Comparison of ENCODE assay signal across 14 mouse cellular contexts in genomic region chr8:111449671-111450070, GRCm38 (mm10). TPM values are rescaled to one million over a fixed set of nuclear protein-coding genes. Genes with fewer than 3 reads are reported as not detected.
DNase-seq lines count a peak whose midpoint lies in the region; ATAC-seq and TF ChIP-seq lines count a peak whose summit lies in the region.
"Had no signal": no experiment of that assay in that cellular context is flagged by ENCODE, and none has a peak within 500 bp of the region (broad histone marks: within the 10 kb centered on the region; RNA-seq: fewer than 3 reads in every experiment).

No protein-coding gene starts in this region.

- 20% methylated on average over 4 of the region's 4 CpGs for WGBS in heart, adult 2 months
- WGBS in heart, embryonic 10.5 days: 51% methylated on average over 4 of the region's 4 CpGs
- WGBS in heart, embryonic 11.5 days (ENCODE audit: insufficient replicate concordance): 54% methylated on average over 4 of the region's 4 CpGs

- no peaks in the 10 kb centered on the region for H3K79me2 ChIP-seq in heart, adult 2 months (replicated peaks; ENCODE audit: control insufficient read depth, insufficient read depth, low read length)
- no peaks in the 10 kb centered on the region for H3K79me2 ChIP-seq in MEL (ENCODE audit: control insufficient read depth, insufficient read depth, low read length, poor library complexity)

- intact Hi-C loops in heart, adult 2 months (cut with DNase I): no loop called here

- H3K4me3 ChIP-seq in heart, adult 2 months: no peak overlapping the region
- no peak overlapping the region for H3K4me3 ChIP-seq in heart, embryonic 10.5 days
- H3K4me3 ChIP-seq in MEL (ENCODE audit: control insufficient read depth in 1 of 2, insufficient read depth in 1 of 2, low read depth in 2 of 2, low read length in 2 of 2): no peak overlapping the region
- H3K4me3 ChIP-seq in heart, embryonic 11.5 days (ENCODE audit: low read depth, low read length): no peak overlapping the region
- H3K4me3 ChIP-seq: forebrain, embryonic 13.5 days had no signal

- H3K9me3 ChIP-seq in heart, embryonic 10.5 days: no peaks in the 10 kb centered on the region
- H3K9me3 ChIP-seq in MEL (replicated peaks; ENCODE audit: insufficient read depth, low read length): no peaks in the 10 kb centered on the region
- no peaks in the 10 kb centered on the region for H3K9me3 ChIP-seq in heart, embryonic 11.5 days (replicated peaks; ENCODE audit: control insufficient read depth, low read length)
- H3K9me3 ChIP-seq: forebrain, embryonic 13.5 days; G1E had no signal

- no peak for TF ChIP-seq RAD21 in MEL (IDR thresholded peaks at IDR 0.05; ENCODE audit: low read depth, low read length)

- no peak for DNase-seq in heart, adult 2 months
- DNase-seq in heart, embryonic 10.5 days (ENCODE audit: low spot score): no peak
- DNase-seq in MEL (ENCODE audit: low read depth, low spot score): peak; percentile 8
- DNase-seq in lung, postnatal 25 days (ENCODE audit: low spot score): peak; percentile 51
- no peak for DNase-seq in spleen, adult 12 weeks (ENCODE audit: low spot score)
- DNase-seq in layer of hippocampus, adult 11-12 months (ENCODE audit: low spot score): no peak
- DNase-seq in cerebellum, postnatal 36 days: no peak
- DNase-seq: cerebellum, adult 18-20 months; midbrain, embryonic 14.5 days had no signal

- TF ChIP-seq EP300 in heart, adult 2 months (IDR thresholded peaks at IDR 0.05; ENCODE audit: insufficient read depth, low read depth, low read length): no peak
- TF ChIP-seq EP300 in MEL (IDR thresholded peaks at IDR 0.05; ENCODE audit: low read depth in 1 of 2, low read length in 2 of 2): no peak

- peaks cover 7% of the 10 kb centered on the region for H3K4me1 ChIP-seq in heart, adult 2 months (ENCODE audit: control insufficient read depth, insufficient read depth, low read length)
- H3K4me1 ChIP-seq in heart, embryonic 10.5 days: peaks cover 13% of the 10 kb centered on the region
- peaks cover 3 to 13% of the 10 kb centered on the region in 2 experiments; a peak in 3 of 4 replicates for H3K4me1 ChIP-seq in MEL (ENCODE audit: control insufficient read depth in 1 of 2, insufficient read depth in 2 of 2, low read length in 2 of 2)
- H3K4me1 ChIP-seq in heart, embryonic 11.5 days (ENCODE audit: control insufficient read depth, insufficient read depth, low read length): peaks cover 13% of the 10 kb centered on the region
- H3K4me1 ChIP-seq: forebrain, embryonic 13.5 days had no signal

- no peak for TF ChIP-seq POLR2A in heart, adult 2 months (IDR thresholded peaks at IDR 0.05; ENCODE audit: insufficient read depth, low read depth, low read length)
- no peak for TF ChIP-seq POLR2A in MEL (IDR thresholded peaks at IDR 0.05; ENCODE audit: control insufficient read depth in 1 of 2, insufficient read depth in 1 of 2, low read depth in 1 of 2, low read length in 2 of 2, poor library complexity in 1 of 2)

- H3K4me2 ChIP-seq in heart, embryonic 11.5 days: no peak overlapping the region
- H3K4me2 ChIP-seq: forebrain, embryonic 13.5 days had no signal

- ATAC-seq in heart, embryonic 11.5 days (replicated peaks; ENCODE audit: insufficient number of reproducible peaks, low FRiP score, low TSS enrichment): no peak
- ATAC-seq: forebrain, embryonic 13.5 days had no signal

- no peak for TF ChIP-seq CTCF in heart, adult 2 months (IDR thresholded peaks at IDR 0.05)
- no peak for TF ChIP-seq CTCF in MEL (IDR thresholded peaks at IDR 0.05 in 2 of 3, conservative IDR thresholded peaks at IDR 0.05 in 1 of 3; ENCODE audit: control insufficient read depth in 1 of 3, insufficient read depth in 1 of 3, low read depth in 2 of 3, low read length in 3 of 3, poor library complexity in 1 of 3, severe bottlenecking in 1 of 3)

- no peaks in the 10 kb centered on the region for H3K27me3 ChIP-seq in heart, adult 2 months (ENCODE audit: control insufficient read depth, insufficient read depth, low read length)
- H3K27me3 ChIP-seq in heart, embryonic 10.5 days (ENCODE audit: insufficient read depth, poor library complexity, severe bottlenecking): no peaks in the 10 kb centered on the region
- H3K27me3 ChIP-seq in MEL (ENCODE audit: control insufficient read depth in 1 of 2, insufficient read depth in 2 of 2, low read length in 2 of 2): no peaks in the 10 kb centered on the region
- H3K27me3 ChIP-seq in heart, embryonic 11.5 days (ENCODE audit: control insufficient read depth, insufficient read depth, low read length): no peaks in the 10 kb centered on the region
- H3K27me3 ChIP-seq: forebrain, embryonic 13.5 days had no signal

- H3K36me3 ChIP-seq in heart, adult 2 months (ENCODE audit: control insufficient read depth, insufficient read depth, low read length): no peaks in the 10 kb centered on the region; the same call in 1 of the 2 replicates
- peaks cover 22% of the 10 kb centered on the region; the same call in 1 of the 2 replicates for H3K36me3 ChIP-seq in heart, embryonic 10.5 days
- peaks cover 5 to 7% of the 10 kb centered on the region in 2 experiments for H3K36me3 ChIP-seq in MEL (ENCODE audit: control insufficient read depth in 1 of 2, insufficient read depth in 2 of 2, low read length in 2 of 2)
- no peaks in the 10 kb centered on the region for H3K36me3 ChIP-seq in heart, embryonic 11.5 days (ENCODE audit: control insufficient read depth, insufficient read depth, low read length)

- H3K27ac ChIP-seq in heart, adult 2 months: peak overlapping the region; percentile 59
- H3K27ac ChIP-seq in heart, embryonic 10.5 days: no peak overlapping the region
- no peak overlapping the region for H3K27ac ChIP-seq in MEL (ENCODE audit: control insufficient read depth, low read depth, low read length)
- 0 out of 2 replicates have a peak overlapping the region, but pooled peaks have one; percentile 15 for H3K27ac ChIP-seq in heart, embryonic 11.5 days (ENCODE audit: low read depth, low read length)
- H3K27ac ChIP-seq: forebrain, embryonic 13.5 days; stomach, postnatal 0 days had no signal

- H3K9ac ChIP-seq in heart, adult 2 months (ENCODE audit: low read depth, low read length): no peak overlapping the region
- H3K9ac ChIP-seq in MEL (ENCODE audit: control insufficient read depth, low read depth, low read length, poor library complexity, severe bottlenecking): no peak overlapping the region
- H3K9ac ChIP-seq in heart, embryonic 11.5 days (ENCODE audit: low read depth, low read length): no peak overlapping the region
- H3K9ac ChIP-seq: forebrain, embryonic 13.5 days had no signal

TF ChIP-seq in MEL, 35 proteins besides CTCF, POLR2A, EP300 and RAD21:
- TF ChIP-seq CHD2 (IDR thresholded peaks at IDR 0.05; ENCODE audit: low read length) (no peak), POLR2AphosphoS5 (IDR thresholded peaks at IDR 0.05; ENCODE audit: borderline replicate concordance, low read depth, low read length) (no peak), KAT2A (conservative IDR thresholded peaks at IDR 0.05; ENCODE audit: low read depth, low read length) (no peak), USF1 (IDR thresholded peaks at IDR 0.05; ENCODE audit: low read depth, low read length) (no peak), NRF1 (IDR thresholded peaks at IDR 0.05; ENCODE audit: insufficient read depth, low read depth, low read length, poor library complexity, severe bottlenecking) (no peak), ZNF384 (IDR thresholded peaks at IDR 0.05; ENCODE audit: low read depth, low read length) (no peak), TAL1 (IDR thresholded peaks at IDR 0.05; ENCODE audit: low read length) (no peak), TCF12 (IDR thresholded peaks at IDR 0.05; ENCODE audit: low read depth, low read length) (no peak), USF2 (IDR thresholded peaks at IDR 0.05; ENCODE audit: borderline replicate concordance in 1 of 2, insufficient read depth in 1 of 2, low read depth in 1 of 2, low read length in 2 of 2) (no peak), MAFK (IDR thresholded peaks at IDR 0.05; ENCODE audit: borderline replicate concordance, low read depth, low read length) (no peak), ETS1 (IDR thresholded peaks at IDR 0.05; ENCODE audit: low read depth, low read length) (no peak)
TF ChIP-seq in MEL: peak in this region for 0.

RNA-seq across cellular contexts. Expression of gene Fa2h, which starts 56.0 kb away (rescaled TPM):
- total RNA-seq in heart, adult 2 months (2021): under 1 TPM in 1 of 2 experiments, not detected in 1; 0.18 TPM
- 0.18 and 0.29 TPM in 2 replicates for polyA plus RNA-seq in heart, adult 2 months (2012; rRNA removed)
- polyA plus RNA-seq in heart, embryonic 10.5 days (2016; fragmentation: Nextera tagmentation; extraction: Ambion mirVana): not detected in 2 replicates
- total RNA-seq in MEL (2012; rRNA removed): not detected in 2 replicates
- polyA plus RNA-seq in MEL (2012; ENCODE audit: insufficient read depth in 1 of 2, insufficient read length in 2 of 2, low read depth in 1 of 2, low replicate concordance in 2 of 2, missing spikeins in 1 of 2): not detected
- polyA plus RNA-seq in heart, embryonic 11.5 days (2014; fragmentation: Nextera tagmentation; extraction: Ambion mirVana): 0.07 TPM in 1 of 2 replicates, not detected in the other
- polyA plus RNA-seq: forebrain, embryonic 13.5 days; G1E; limb, embryonic 11.5 days had no signal

Comparison
In these comparisons a context has a peak if more than half of its experiments do, and no peak if none do; other contexts are left out.
1. H3K27ac ChIP-seq: peak in heart, adult 2 months (single experiment) and heart, embryonic 11.5 days (single experiment); none in heart, embryonic 10.5 days (single experiment) and MEL (single experiment).
2. DNase-seq: peak in MEL (single experiment) and lung, postnatal 25 days (single experiment); none in heart, adult 2 months (0 of 2), heart, embryonic 10.5 days (single experiment), spleen, adult 12 weeks (single experiment), layer of hippocampus, adult 11-12 months (single experiment) and cerebellum, postnatal 36 days (0 of 2).